Mouse (Mus musculus) cerebellum, adult 18-20 months (tissue): ENCODE measurements around the gene Slc6a18.
A peak's percentile ranks its signal among the peaks of the same experiment; 100 is the strongest.
"Not testable (repeated sequence)": the region's sequence is repeated elsewhere in the genome, so short reads cannot be mapped to it uniquely, and the experiment has no call there.

Source experiments
- DNase-seq, 2 experiments: peaks; one replicate each; pipeline ENCODE4 v3.0.0; 2021

The Slc6a18 gene

DNA sequence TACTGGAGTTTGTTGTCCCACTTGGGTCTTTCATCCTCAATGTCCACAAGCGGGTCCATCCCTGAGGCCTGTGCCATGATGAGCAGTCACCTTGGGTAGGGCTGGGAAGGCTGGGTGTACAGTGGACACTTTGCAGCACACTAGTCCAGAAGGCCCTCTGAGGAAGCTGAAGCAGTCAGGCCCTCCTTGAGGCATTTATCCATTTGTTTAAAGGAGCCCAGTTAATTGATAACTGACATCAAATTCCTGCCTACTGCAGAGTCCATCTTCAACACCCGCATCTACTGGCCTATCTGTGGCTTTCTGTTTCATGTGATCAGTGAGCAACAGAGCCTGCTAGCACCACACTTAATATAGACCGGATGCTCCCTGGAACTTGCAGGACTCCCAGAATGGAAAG is at the start of gene Slc6a18:
Gene Slc6a18, minus strand, starts transcription at position 171 of the 400 bp plus-strand sequence.
- DNase-seq: no peak

DNA sequence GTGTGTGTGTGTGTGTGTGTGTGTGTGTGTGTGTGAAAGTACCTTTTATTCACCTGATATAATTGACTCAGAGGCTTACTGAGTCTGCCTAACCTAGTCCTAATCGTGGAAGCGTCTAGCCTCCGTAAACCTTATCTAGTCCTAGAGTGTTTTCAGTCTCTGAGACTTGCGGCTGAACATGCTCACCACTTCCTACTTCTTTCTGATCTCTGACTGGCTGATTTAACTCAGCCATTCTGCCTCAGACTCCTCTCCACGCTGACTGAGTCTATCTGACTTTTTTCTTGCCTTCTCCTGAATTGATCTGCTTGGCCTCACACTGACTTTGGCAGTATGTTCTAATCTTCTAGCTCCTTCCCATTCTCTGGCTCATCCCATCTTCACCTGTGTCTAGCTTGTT is 47.5 kb upstream of the Slc6a18 start:
- no peak for DNase-seq

DNA sequence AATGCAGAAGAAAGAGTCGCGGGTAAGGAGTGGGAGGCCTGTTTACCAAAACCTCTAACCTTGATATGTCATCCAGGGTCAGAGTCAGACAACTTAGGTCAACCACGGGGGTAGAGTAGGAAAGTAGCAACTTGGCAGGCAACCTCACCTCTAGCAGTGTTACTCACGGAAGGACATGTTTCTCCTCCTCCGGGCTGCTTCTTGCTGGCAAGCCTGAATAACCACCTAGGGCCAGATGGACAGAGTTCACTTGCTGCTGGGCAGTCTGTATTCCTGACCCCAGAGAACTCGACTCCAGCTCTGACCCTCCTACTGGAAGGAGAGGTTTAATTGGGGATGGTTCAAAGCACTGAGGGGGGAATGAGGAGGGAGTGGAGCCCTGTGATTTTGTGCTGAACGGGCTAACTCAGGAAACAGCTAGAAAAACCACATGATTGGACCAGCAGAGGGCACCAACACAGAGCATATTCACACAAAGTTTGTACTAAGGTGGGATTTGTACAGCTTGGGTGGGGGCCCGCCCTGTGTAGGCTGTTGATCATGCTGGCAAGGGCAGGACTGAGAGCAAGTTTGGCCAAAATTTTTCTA is 45.4 kb upstream of the Slc6a18 start:
- DNase-seq: no peak

DNA sequence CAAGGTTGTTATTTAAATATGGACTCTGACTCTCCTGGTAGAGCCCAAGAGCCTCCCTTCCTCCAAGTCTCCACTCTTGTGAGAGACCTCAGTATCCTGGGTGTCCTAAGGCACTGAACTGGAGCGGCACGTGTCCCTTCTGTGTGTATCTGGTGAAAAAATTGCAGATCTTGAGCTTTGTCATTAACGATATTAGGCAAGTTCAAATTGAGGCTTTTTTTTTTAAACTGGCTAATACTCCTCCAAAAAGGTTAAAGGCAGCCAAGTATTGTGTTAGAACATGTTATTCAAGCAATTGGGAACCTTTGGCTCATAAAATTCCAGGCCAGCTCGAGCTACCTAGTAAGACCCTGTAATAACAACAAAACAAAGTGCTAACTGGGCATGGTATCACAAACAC is 42.4 kb upstream of the Slc6a18 start:
- DNase-seq: no peak

DNA sequence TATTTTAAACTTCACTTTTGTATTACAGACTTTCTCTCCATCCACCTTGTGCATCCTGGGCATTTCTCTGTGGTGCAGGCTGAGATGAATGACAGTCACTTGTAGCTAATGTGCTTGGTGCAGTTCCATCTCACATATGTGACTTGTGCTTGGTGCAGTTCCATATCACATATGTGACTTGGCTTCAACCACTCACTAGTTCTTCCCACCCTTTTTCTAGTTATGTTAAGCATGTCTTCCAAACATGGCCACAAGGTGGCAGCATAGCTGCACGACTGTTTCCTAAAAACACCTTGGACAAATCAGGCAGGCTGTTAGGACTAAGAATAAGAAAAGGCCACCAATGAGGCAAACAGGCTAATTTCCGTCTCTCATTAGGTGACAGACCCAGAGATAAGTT is 40.4 kb upstream of the Slc6a18 start:
- peak; percentile 64 to 80 for DNase-seq

DNA sequence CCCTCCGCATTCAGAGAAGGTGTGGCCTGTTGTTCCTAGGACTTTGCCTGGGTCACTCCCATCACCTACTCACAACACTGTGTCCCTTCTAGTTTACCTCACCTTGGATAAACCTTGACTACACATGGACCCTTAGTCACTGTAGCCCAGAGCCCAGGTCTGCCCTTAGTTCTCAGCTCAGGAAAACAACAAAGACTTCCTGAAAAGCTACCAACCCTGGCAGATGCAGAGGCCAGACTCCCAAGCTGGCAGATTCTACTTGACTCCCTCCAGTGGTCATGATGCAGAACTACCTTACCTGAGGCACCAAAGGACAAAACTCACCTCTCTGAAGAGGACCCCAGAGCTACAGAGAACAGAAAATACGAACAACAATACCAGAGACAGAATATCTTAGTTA is 36.2 kb upstream of the Slc6a18 start:
- DNase-seq: no peak

DNA sequence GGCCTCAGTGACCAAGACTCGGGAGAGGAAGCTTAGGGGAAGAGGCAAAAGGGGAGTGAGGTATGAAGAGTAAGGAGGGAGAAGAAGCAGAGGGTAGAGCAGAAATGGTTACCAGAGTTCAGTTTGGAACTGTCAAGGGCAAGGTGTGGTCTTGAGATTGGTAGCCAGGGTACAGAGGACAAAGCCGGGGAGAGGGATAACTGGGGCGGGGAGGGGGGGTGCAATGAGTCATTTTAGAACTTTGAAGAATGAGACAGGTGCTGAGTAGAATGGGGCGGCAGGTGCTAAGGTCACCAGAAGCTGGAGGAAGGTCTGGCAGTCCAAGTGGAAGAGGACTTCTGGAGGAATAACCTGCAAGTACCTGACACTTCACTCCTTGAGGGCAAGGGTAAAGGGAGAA is 35.4 kb upstream of the Slc6a18 start:
- no peak for DNase-seq

DNA sequence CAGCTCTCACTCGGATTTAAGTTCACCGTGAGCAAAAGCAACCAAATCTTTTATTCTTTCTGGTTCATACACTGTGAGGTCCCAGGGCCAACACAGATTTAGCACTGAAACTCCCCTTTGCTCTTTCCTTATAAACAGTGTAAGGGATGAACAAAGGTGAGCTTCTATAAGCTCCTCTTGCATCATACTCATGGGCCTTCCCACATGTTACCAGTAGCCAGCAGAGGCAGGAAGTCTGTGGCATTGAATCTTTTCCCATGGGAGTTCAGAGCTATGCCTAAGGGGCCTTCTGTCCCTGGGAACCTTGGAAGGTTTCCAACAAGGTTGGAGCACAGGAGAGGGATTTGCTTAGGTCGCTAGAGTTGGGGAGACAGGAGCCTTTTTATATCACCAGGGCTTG is 34.4 kb upstream of the Slc6a18 start:
- DNase-seq: no peak

DNA sequence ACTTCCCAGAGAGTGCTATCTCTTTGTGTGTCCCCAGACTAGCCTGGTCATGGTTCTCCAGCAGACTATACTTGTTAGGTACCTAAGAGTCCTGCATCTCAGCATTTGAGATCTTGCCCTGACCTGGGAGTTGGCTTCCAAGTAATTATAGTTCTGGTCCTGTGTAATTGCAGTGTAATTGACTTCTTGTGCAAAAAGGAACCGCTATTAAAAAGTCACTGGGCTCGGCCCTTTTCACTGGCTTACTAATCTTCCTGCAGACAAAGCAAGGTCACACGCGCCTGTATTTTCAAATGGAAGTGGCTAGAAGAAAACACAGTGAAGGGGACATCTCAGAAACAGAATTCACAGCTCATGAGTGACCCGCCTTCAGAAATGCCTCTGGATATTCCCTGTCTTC is 34.0 kb upstream of the Slc6a18 start:
- no peak for DNase-seq

DNA sequence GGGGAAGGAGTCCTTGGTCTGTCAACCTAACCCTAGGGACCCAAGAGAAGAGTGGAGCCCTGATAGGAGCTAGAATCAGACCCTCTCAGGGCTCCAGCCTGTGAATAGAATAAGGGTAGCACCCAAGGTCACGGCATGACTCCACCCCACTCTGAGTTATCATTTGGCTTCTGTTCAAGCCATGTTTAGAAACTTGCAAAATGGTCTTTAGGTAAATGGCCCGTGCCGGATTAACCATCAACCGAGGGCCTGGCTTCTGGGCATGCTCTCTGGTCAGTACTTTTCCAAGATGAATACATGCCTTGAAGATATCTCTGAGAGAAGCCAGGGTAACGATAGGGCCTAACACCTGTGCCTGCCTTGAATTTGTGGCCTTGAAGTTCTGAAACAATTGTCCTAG is 33.4 kb upstream of the Slc6a18 start:
- no peak for DNase-seq

DNA sequence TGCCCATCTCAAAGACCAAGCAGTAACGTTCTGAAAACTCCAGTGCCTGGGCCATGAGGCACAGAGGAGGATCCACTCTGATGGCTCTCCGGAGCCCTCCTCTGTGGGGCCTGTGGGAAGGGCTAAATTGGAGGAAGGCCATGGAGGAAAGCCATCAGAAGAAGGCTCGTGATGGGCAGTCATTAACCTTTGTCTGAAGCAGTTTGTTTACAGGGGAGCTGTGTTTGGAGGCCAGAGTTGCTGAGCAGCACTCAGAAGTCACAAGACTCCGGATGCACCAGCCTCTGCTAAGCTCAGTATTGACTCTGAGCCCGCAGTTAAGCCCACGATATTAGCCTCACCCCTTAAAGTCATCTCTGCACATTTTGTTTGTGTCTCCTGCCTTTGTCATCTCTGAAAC is 31.7 kb upstream of the Slc6a18 start:
- DNase-seq: no peak

DNA sequence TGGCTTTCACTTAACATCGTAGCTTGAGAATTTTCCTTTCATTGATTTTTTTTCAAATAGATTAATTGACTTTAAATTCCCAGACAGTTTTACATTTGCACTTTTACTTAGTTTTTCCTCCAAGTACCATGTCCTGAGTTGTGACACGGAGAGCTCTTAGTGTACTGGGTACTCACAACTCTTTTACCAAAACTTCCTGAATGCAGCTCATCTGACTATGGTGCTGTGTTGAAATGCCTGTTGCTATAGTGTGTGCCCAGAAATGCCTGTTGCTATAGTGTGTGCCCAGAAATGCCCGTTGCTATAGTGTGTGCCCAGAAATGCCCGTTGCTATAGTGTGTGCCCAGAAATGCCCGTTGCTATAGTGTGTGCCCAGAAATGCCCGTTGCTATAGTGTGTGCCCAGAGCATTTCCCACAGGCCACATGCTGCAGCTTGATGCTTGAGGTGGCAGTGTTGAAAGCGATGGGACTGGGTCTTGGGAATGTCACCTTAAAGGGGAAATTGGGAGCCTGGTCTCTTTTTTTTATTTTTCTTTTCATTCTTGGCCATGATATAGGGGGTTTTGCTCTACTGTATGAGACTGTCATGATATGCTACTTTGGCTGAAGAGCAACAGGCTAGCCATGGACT is 27.0 kb upstream of the Slc6a18 start, which contains the start of gene Slc6a19:
Gene Slc6a19, minus strand, starts transcription at position 172 of the 632 bp plus-strand sequence.
- DNase-seq: no peak

DNA sequence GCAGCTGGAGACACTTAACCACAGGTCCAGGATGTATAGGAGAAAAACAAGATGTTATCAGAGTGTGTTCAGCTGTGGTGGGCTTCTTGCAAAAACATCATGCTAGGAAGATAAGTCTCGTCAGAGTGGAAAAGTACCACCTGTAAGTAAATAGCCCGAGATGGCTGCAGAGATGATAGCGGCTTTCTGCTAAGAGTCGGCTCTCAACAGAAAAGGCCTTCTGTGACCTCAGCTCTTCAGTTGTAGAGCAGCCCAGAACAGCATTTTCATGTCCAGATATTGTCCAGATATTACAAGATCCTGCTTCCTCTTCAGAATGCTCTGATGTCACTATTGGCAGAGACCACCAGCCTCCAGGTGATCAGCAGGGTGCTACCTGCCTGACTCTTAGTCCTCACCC is 25.7 kb upstream of the Slc6a18 start:
- DNase-seq: not testable (repeated sequence)

DNA sequence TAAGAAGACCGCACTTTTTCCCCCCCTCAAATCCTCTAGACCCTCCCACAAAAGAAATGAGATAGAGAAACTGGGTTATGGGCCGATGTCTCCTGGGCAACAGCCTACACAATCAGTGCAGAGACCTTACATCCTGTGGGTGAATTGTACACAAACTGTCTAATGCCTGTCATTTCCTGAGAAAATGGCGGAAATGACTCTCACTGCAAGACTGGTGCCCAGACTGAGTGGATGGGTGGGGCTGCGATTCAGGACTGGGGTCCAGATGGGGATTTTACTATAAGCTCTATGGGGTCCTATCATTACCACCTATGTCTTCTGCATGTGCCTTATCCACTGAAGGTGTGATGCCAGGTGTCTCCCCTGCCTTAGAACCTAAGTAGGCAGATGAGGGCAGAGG is 25.0 kb upstream of the Slc6a18 start:
- DNase-seq: no peak

DNA sequence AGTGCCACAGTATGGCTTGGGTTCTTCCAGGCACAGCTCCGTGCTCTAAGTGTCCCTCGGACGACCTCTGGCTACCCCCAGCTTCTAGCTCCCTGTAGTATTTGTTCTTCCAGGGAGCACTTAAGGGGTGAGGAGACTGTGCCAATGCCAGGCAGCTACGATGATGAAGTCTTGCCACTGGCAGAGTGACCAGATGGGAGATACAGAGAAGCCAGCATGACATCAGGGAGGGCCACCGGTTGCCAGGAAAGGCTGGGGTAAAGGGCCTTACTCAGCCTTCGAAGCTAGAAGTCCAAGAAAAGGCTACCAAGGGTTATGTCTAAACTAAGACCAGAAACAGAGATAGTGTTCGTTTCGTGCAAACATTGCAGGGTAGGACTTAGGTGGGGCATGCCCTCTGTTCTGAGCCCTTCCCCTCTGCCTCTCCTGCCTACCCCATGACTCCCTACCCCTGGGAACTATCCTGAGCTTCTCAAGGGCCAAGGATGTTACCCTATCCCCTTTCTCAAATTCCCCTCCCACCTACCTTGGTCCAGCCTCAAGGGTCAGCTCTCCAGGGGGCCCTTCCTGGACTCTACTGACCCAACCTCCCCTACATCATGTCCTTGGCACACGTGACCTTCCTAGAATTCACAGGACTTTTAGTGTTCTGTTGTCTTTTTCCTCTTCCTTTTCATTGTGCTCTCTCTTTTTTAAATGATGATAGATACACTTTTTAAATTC is 23.5 kb upstream of the Slc6a18 start:
- DNase-seq: peak; percentile 7 to 9

DNA sequence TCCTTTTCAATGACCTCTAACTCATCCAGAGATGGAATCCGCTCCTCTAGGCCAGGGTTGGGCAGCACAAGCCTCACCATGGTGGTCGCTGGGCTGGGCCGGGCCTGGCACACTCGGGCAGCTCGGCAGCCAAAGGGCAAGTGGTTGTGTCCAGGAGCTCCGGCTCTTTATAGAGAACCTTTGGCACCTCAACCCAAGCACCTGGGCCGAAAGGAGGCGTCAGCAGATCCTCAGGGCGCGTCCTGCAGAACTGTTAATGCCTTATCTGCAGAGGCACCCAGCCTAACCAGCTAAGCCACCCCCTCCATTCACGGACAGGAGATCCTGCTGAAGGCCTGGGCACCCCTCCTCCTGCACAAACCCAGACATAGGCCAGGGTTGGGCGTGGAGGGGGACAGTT is 22.7 kb upstream of the Slc6a18 start:
- no peak for DNase-seq

DNA sequence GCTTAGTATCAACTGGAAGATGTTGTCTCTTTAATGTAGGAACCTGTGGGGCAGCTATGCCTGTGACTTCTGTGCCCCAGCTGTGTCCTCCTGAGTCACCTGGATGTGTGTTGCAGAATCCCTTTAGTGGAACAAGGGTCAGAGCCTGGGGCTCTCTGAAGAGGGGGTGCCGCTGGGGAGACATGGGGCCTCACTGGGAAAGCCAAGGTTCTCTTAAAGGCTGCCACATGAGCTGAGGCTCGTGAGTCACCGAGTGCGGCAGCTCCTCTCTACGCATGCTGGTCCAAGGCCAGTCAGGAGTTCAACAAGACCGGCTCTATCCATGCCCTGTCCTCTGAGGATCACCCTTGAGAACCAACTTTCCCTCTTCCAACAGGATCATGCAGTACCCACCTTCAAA is 21.9 kb upstream of the Slc6a18 start:
- no peak for DNase-seq

DNA sequence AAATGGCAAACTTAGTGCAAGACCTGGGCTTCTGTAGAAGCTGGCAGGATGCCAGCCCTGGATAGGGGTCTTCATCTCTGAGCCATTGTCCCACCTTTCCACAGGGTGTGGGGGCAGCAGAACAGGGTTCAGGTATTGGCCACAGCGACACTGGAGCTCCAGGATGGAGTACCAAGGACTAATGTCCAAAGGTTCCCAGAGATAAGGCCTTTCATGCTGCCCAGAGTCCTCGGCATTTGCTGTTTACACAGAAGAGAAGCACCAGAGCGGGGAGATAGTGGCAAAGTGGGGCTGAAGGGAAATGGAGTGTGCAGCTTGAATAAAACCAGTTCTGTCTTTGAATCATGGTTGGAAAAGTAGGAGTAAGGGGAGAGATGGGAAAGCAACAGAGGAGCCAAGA is 18.7 kb upstream of the Slc6a18 start:
- no peak for DNase-seq

DNA sequence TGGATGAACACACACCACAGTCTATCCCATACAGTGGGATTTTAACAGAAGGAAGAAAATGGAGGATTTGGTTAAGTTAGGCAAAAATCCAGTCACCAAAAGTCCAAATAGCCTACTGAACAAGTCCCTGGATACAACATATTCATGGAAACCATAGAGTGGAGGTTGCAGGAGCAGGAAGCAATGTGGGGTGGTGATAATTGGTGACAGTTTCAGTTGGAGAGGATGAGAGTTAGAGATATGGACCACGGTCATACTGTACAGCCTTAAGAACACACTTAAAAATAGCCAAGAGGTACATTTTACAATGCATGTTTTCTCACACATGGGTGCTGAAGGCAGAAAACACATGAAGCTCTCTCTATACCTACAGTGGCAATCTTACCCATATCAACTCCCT is 17.1 kb upstream of the Slc6a18 start:
- no peak for DNase-seq

DNA sequence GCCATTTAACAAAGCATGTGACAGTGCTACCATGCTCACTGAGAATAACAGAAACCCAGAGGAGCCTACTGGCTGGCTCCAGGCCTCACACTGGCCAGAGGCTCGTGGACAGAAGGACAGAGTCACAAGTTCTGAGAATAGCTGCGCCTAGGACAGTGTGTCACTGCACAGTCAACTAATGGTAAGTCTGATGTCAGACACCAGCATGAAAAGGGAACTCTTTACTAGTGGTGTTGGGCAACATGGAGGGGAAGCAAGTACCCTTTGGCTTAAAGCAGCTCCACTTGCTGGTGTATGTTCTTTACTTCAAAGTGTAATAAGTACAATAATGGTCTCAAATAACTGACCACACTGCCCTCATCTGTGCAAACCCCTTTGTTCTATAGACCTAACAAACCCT is 15.5 kb upstream of the Slc6a18 start:
- DNase-seq: no peak

DNA sequence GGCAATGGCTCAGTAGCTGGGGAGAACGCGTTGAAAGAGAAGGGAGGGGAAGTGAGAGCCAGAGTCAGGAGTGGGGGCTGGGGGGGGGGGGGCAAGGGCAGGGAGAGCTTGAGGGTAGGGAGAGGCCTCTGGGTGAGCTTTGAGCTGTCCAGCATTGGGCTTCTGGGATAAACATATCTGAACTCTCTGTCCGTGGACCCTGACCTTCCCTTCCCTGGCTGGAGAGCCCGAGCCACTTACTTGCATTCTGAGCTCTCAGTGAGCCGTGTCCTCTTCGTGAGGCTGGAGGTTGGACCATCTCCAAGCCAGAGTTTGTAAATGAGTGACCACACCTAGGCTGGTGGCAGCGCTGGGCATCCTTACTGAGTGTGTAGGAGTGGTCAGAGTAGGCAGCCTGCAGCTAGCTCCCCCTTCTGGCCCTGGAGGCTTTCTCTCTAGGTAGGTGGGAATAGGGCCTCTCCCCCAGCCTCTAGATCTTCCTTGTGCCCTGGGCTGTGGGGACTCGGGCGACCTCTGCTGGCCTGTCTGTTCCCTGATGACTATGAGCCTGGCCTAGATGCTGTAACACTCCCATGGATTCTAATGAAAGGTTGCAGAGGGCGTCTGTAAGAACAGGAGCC is 14.5 kb upstream of the Slc6a18 start:
- peak; percentile 22 to 43 for DNase-seq

DNA sequence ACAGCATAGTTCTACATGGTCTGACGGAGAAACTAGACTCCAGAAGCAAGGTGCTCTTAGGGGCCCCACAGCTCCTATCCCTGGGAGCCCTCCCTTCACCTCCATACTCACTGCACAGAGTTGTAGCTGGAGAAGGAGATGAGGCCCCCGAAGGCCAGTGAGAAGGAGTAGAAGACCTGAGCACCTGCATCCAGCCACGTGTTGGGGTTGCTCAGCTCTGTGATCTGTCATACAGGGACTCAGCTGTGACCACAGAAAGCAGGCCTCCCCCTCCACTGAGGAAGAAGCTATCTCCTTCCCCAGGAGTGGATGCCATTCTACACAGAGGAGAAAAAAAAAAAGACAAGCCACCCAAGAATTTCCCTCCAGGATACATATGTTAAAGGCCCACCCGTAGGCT is 11.1 kb upstream of the Slc6a18 start:
- no peak for DNase-seq

DNA sequence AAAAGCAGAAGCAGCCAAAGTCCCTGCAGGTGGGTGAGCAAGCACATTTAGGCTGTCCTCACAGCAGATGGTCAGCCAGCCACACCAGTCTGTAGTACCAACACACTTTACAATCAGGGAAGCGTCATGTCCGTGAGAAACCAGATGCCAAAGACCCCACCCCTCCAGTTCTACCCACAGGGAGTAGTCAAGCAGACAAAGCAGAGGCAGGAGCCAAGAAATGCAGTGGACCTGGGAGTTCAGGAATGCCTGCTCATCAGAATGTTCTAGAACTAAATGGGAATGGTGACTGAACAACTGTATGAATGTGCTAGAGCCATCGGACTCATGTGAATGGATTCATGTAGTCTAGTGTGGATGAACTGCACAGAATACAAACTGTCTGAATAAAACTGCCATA is 9.8 kb upstream of the Slc6a18 start:
- DNase-seq: no peak

DNA sequence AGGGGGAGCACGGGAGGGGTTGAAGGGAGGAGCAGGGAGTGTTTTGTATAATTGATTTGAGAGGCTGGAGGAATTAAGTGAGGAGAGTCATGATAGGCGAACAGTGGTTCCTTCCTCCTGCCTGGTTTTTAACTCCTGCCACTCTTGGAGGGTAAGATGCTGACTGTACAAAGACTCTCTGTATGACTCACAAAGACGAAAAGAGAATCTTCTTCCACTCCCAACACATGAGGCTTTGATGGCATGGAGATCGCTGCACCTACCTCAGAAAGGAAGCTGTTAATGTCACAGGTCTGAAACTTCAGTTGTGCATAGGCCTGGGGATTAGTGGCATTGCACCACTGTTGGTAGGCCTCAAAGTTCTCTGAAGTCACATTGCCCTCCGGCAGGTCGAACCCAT is 7.7 kb upstream of the Slc6a18 start:
- no peak for DNase-seq
